Mouse (Mus musculus) ES-E14 (cell line): ENCODE results near the gene Cadm1. TPM values are rescaled to one million over a fixed set of nuclear protein-coding genes. Genes with fewer than 3 reads are reported as not detected.

Source experiments
- DNase-seq: peaks from one replicate; pipeline ENCODE4 v3.0.0-alpha.2; 2013; ENCODE audit warnings: low read depth, low spot score
- H3K27ac ChIP-seq: 2 replicates; pipeline ENCODE4 v1.5.1; 2012; ENCODE audit warnings: low read depth, mild to moderate bottlenecking, low read length, moderate library complexity, mixed read lengths; ENCODE audit not compliant: poor library complexity, insufficient read depth, severe bottlenecking
- H3K36me3 ChIP-seq: 2 replicates; pipeline ENCODE4 v1.6.1; 2012; ENCODE audit warnings: mild to moderate bottlenecking, low read length, moderate library complexity, mixed read lengths; ENCODE audit not compliant: control insufficient read depth, poor library complexity, insufficient read depth, severe bottlenecking
- H3K4me1 ChIP-seq, 2 experiments: fragments of 150-350 bp in 1 of 2; sonication (generic) in 1 of 2; 2 replicates each; pipeline ENCODE4 v1.6.1; 2012; ENCODE audit warnings: low read length in 2 of 2, mild to moderate bottlenecking in 1 of 2, mixed read lengths in 1 of 2; ENCODE audit not compliant: control insufficient read depth in 2 of 2, insufficient read depth in 2 of 2, poor library complexity in 1 of 2
- H3K4me3 ChIP-seq, 2 experiments: fragments of 150-350 bp in 1 of 2; sonication (generic) in 1 of 2; 2 replicates each; pipeline ENCODE4 v1.5.1; 2012; ENCODE audit warnings: low read length in 2 of 2, low read depth in 1 of 2, mild to moderate bottlenecking in 1 of 2, mixed read lengths in 1 of 2; ENCODE audit not compliant: insufficient read depth in 1 of 2, poor library complexity in 1 of 2, severe bottlenecking in 1 of 2
- H3K9ac ChIP-seq: 2 replicates; pipeline ENCODE4 v1.6.1; 2012; ENCODE audit warnings: low read depth, mild to moderate bottlenecking, low read length, mixed read lengths; ENCODE audit not compliant: poor library complexity, insufficient read depth, severe bottlenecking
- H3K9me3 ChIP-seq: fragments of 150-350 bp; sonication (generic); 2 replicates; pipeline ENCODE4 v1.6.1; 2012; ENCODE audit warnings: low read depth, mild to moderate bottlenecking, low read length; ENCODE audit not compliant: control insufficient read depth, insufficient read depth
- CHD2 ChIP-seq: IDR thresholded peaks from 2 replicates; pipeline ENCODE4 v1.6.1; 2014; ENCODE audit warnings: mild to moderate bottlenecking, low read depth, low read length, inconsistent platforms
- HCFC1 ChIP-seq: IDR thresholded peaks from 2 replicates; pipeline ENCODE4 v1.6.1; 2012; ENCODE audit warnings: low read length, inconsistent platforms, borderline replicate concordance; ENCODE audit not compliant: insufficient read depth
- MAFK ChIP-seq: IDR thresholded peaks from 2 replicates; pipeline ENCODE4 v1.6.1; 2014; ENCODE audit warnings: mild to moderate bottlenecking, low read depth, low read length, inconsistent platforms; ENCODE audit not compliant: insufficient read depth
- ZC3H11A ChIP-seq: IDR thresholded peaks from 2 replicates; pipeline ENCODE4 v1.6.1; 2012; ENCODE audit warnings: low read depth, mild to moderate bottlenecking, inconsistent platforms, low read length, borderline replicate concordance
- ZNF384 ChIP-seq: IDR thresholded peaks from 2 replicates; pipeline ENCODE4 v1.6.1; 2012; ENCODE audit warnings: low read depth, low read length, inconsistent platforms
- in situ Hi-C, 2 experiments: fragments of 600-800 bp; cut with MboI; formaldehyde crosslinking; loops; one replicate each; pipeline ENCODE4 v1.15.1; 2025; ENCODE audit warnings: low sequenced_read_pairs in 2 of 2, inconsistent platforms in 1 of 2; ENCODE audit not compliant: unreplicated experiment in 2 of 2
- total RNA-seq: library from RNA; depleted of rRNA; stranded (reverse); fragments of 300-350 nt; gene quantifications from 2 replicates; pipeline ENCODE4 v1.2.3, GENCODE M21; 2012

Gene Cadm1
- total RNA-seq, 1 experiment: 78.7 TPM

- no peaks in the 10 kb centered on the region for H3K36me3 ChIP-seq
- TF ChIP-seq MAFK: no peak
- TF ChIP-seq ZC3H11A: no peak
- TF ChIP-seq HCFC1: no peak
- TF ChIP-seq ZNF384: no peak
- no peak for TF ChIP-seq CHD2
- H3K9ac ChIP-seq: no peak overlapping the region
- no peak overlapping the region for H3K4me3 ChIP-seq
- peaks cover 0 to 13% of the 10 kb centered on the region in 2 experiments; a peak in 1 of 4 replicates for H3K4me1 ChIP-seq
- in situ Hi-C loops: no loop called here
- no peak overlapping the region for H3K27ac ChIP-seq
- H3K9me3 ChIP-seq: no peaks in the 10 kb centered on the region
- no peak for DNase-seq
Measured at GRCm38 (mm10) chr9:47825668-47826067, 295.7 kb downstream of the Cadm1 start.

- H3K9me3 ChIP-seq: no peaks in the 10 kb centered on the region
- TF ChIP-seq HCFC1 (no peak), MAFK (no peak), ZNF384 (no peak), ZC3H11A (no peak), CHD2 (no peak)
- no peak overlapping the region for H3K9ac ChIP-seq
- peaks cover 0 to 16% of the 10 kb centered on the region in 2 experiments; a peak in 1 of 4 replicates for H3K4me1 ChIP-seq
- in situ Hi-C loops: no loop called here
- H3K36me3 ChIP-seq: no peaks in the 10 kb centered on the region
- H3K27ac ChIP-seq: no peak overlapping the region
- H3K4me3 ChIP-seq: no peak overlapping the region
- DNase-seq: peak; percentile 80
Measured at GRCm38 (mm10) chr9:47828762-47829161, 298.8 kb downstream of the Cadm1 start.

DNA sequence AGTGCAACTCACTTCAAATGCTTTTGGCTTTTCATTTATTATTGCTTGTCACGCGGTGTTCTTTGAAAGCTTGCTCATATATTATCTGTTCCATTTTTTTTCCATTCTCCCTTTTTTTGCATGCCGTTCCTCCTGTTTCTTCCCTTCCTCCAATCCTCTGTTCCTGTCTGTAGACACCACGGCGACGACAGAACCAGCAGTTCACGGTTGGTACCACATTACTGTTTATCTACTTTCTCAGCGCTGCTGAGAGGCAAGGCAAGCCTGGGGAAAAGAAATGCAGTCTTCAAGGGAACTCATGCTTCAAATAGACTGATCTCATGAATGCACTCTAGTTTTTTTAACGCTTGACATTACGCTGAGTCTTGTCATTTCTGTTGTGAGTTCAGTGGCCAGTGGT is 299.2 kb downstream of the Cadm1 start:
- Histone ChIP-seq H3K4me3 (no peak overlapping the region), H3K36me3 (no peaks in the 10 kb centered on the region), H3K27ac (no peak overlapping the region), H3K4me1 (peaks cover 0 to 16% of the 10 kb centered on the region in 2 experiments; a peak in 1 of 4 replicates), H3K9me3 (no peaks in the 10 kb centered on the region), H3K9ac (no peak overlapping the region)
- no peak for TF ChIP-seq ZNF384
- no peak for TF ChIP-seq HCFC1
- no peak for TF ChIP-seq MAFK
- TF ChIP-seq ZC3H11A: no peak
- TF ChIP-seq CHD2: no peak
- in situ Hi-C loops: no loop called here
- no peak for DNase-seq

DNA sequence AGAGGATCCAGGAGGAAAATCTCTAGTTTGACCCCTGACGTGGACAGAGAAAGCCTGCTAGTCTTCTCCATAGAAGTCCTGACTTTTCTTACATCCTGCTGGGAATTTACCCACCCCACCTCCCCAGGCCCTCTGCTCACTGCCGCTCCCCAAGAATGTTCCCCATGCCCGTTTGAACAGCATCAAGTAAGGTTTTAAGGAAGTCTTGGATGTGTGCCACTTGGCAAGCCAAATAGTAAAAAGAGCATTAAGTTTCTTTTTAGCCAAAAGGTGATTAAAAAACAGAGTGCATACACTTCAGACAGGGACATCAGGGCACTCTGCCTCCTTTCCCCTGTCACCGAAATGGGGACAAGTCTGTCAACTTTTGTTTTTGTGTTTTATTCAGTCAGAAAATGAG is 299.9 kb downstream of the Cadm1 start:
- Histone ChIP-seq H3K9ac (no peak overlapping the region), H3K4me1 (peaks cover 0 to 16% of the 10 kb centered on the region in 2 experiments; a peak in 1 of 4 replicates), H3K4me3 (no peak overlapping the region), H3K36me3 (no peaks in the 10 kb centered on the region), H3K27ac (no peak overlapping the region), H3K9me3 (no peaks in the 10 kb centered on the region)
- TF ChIP-seq ZC3H11A (no peak), CHD2 (no peak), HCFC1 (no peak), MAFK (no peak), ZNF384 (no peak)
- in situ Hi-C loops: no loop called here
- DNase-seq: no peak
